Mouse (Mus musculus) cerebellum, postnatal 4 days (tissue): ENCODE measurements at regions not wholly inside any gene's neighbourhood (a gene's known extent, or its start where the extent isn't known, plus 50 kb on each side); places are given as distances from the start of the nearest gene placed in this dataset.

Experiments
- DNase-seq, 2 experiments: peaks; one replicate each; pipeline ENCODE4 v3.0.0; 2022; ENCODE audit warnings: low spot score in 2 of 2, mixed read lengths in 1 of 2

GRCm38 (mm10) chr10:44646615-44647014, 118.3 kb upstream of the Prdm1 start:
- no peak for DNase-seq

- DNase-seq, result no peak
Observed at GRCm38 (mm10) chr10:44641616-44642015, 113.3 kb upstream of the Prdm1 start.

GRCm38 (mm10) chr10:44640620-44641019, 112.3 kb upstream of the Prdm1 start:
- DNase-seq, result no peak

- DNase-seq, result no peak
Observed at GRCm38 (mm10) chr10:44638678-44639077, 110.4 kb upstream of the Prdm1 start.

- DNase-seq, result no peak
Observed at GRCm38 (mm10) chr10:44636786-44637185, 108.5 kb upstream of the Prdm1 start.

GRCm38 (mm10) chr10:44636061-44636460, 107.8 kb upstream of the Prdm1 start:
- no peak for DNase-seq

GRCm38 (mm10) chr10:44631584-44631983, 103.3 kb upstream of the Prdm1 start:
- no peak for DNase-seq

- no peak for DNase-seq
Observed at GRCm38 (mm10) chr10:44630485-44630884, 102.2 kb upstream of the Prdm1 start.

GRCm38 (mm10) chr10:44628387-44628786, 100.1 kb upstream of the Prdm1 start:
- DNase-seq, result no peak

- no peak for DNase-seq
Observed at GRCm38 (mm10) chr10:44627431-44627830, 99.1 kb upstream of the Prdm1 start.

GRCm38 (mm10) chr10:44625521-44625920, 97.2 kb upstream of the Prdm1 start:
- no peak for DNase-seq

- no peak for DNase-seq
Observed at GRCm38 (mm10) chr10:44615586-44615985, 87.3 kb upstream of the Prdm1 start.

GRCm38 (mm10) chr10:44612571-44612970, 84.3 kb upstream of the Prdm1 start:
- DNase-seq, result no peak

GRCm38 (mm10) chr10:44611399-44611798, 83.1 kb upstream of the Prdm1 start:
- no peak for DNase-seq

- no peak for DNase-seq
Observed at GRCm38 (mm10) chr10:44609187-44609586, 80.9 kb upstream of the Prdm1 start.

- DNase-seq, result no peak
Observed at GRCm38 (mm10) chr10:44607334-44607851, 79.1 kb upstream of the Prdm1 start.

- no peak for DNase-seq
Observed at GRCm38 (mm10) chr10:44604512-44604911, 76.2 kb upstream of the Prdm1 start.

GRCm38 (mm10) chr10:44603461-44603860, 75.2 kb upstream of the Prdm1 start:
- no peak for DNase-seq

- no peak for DNase-seq
Observed at GRCm38 (mm10) chr10:44601550-44601949, 73.2 kb upstream of the Prdm1 start.

GRCm38 (mm10) chr10:44599964-44600334, 71.6 kb upstream of the Prdm1 start:
- peak in 1 of 2 experiments; percentile 4 for DNase-seq

- DNase-seq, result no peak
Observed at GRCm38 (mm10) chr10:44599331-44599963, 71.1 kb upstream of the Prdm1 start.

- DNase-seq, result no peak
Observed at GRCm38 (mm10) chr10:44598615-44599014, 70.3 kb upstream of the Prdm1 start.

- DNase-seq, result no peak
Observed at GRCm38 (mm10) chr10:44595932-44596331, 67.6 kb upstream of the Prdm1 start.

GRCm38 (mm10) chr10:44589842-44590241, 61.5 kb upstream of the Prdm1 start:
- no peak for DNase-seq
